Mouse (Mus musculus): ENCODE results near the gene Ttc9c. TPM values are rescaled to one million over a fixed set of nuclear protein-coding genes. Genes with fewer than 3 reads are reported as not detected.

The Ttc9c gene
- polyA plus RNA-seq, 1 experiment from 2014 or later = 47.0 TPM

DNA sequence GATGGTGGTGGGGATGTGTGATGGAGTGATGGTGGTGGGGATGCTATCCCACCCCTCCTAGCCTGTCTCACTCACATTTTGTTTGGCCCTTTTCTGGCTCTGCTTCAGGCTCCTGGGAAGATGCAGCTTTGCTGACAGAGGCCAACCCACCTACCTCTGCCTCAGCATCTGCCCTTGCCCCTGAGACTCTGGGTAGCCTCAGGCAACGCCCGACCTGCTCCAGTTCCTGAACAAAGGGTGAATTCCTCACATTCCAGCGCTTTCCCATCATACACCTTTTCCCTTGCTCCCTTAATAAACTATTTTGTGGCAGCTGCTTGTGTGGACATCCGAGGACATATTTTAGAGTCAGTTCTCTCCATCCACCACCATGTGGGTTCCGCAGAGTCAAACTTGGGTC lies 29.2 kb upstream of the Ttc9c start:
- no peak overlapping the region for H3K27ac ChIP-seq (ENCODE audit: low read depth, low read length)
- 68% methylated on average over 5 of the region's 5 CpGs for WGBS
- no peak overlapping the region for H3K4me2 ChIP-seq (replicated peaks; ENCODE audit: low read depth, low read length)
- H3K9ac ChIP-seq (ENCODE audit: low read depth, low read length) = no peak overlapping the region
- no peak overlapping the region for H3K4me3 ChIP-seq (ENCODE audit: low read depth, low read length)
- 0 out of 2 replicates have a peak, but pooled peaks cover 9% of the 10 kb centered on the region for H3K36me3 ChIP-seq (ENCODE audit: control insufficient read depth, insufficient read depth, low read length)
- DNase-seq (ENCODE audit: low spot score) = no peak
- H3K9me3 ChIP-seq (ENCODE audit: control insufficient read depth, low read length) = no peaks in the 10 kb centered on the region
- H3K27me3 ChIP-seq (ENCODE audit: control insufficient read depth, insufficient read depth, low read length) = no peaks in the 10 kb centered on the region
- no peak for ATAC-seq (ENCODE audit: low FRiP score)
- H3K4me1 ChIP-seq (replicated peaks; ENCODE audit: control insufficient read depth, insufficient read depth, low read length) = no peaks in the 10 kb centered on the region; the same call in 1 of the 2 replicates

DNA sequence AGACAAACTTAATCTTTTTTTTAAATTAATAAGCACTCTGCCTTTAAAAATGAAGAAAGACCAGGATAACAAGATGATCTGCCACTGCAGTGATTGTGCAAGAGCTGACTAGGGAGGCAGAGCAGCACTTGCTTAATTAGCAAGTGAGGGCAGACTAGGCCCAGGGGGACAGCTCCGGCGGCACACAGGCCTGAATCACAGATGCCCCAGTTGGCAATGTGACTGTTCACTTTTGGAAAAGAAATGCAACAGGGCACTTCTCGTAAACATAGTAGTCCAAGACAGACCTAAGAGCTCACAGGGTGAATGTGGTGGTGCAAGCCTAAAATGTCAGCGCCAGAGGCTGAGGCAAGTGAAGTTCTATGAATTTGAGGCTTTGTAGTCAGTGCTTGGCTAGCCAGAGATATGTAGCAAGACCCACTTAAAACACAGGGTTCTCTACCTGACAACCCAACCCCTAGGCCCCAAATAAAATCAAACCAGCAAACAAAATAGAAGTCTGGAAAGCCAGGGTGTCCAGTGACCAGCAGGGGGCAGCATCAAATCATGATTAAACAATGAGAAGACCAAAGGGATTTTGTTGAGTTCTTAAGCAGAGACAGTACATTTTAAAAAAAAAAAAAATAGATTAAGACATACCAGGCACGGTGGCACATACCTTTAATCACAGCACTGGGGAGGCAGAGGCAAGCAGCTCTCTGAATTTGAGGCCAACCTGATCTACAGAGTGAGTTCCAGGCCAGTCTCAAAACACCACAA lies 25.4 kb upstream of the Ttc9c start:
- Histone ChIP-seq H3K9ac (ENCODE audit: low read depth, low read length) (no peak overlapping the region), H3K27me3 (ENCODE audit: control insufficient read depth, insufficient read depth, low read length) (no peaks in the 10 kb centered on the region), H3K27ac (ENCODE audit: low read depth, low read length) (no peak overlapping the region), H3K4me1 (replicated peaks; ENCODE audit: control insufficient read depth, insufficient read depth, low read length) (peaks cover 6% of the 10 kb centered on the region; the same call in 1 of the 2 replicates), H3K36me3 (ENCODE audit: control insufficient read depth, insufficient read depth, low read length) (0 out of 2 replicates have a peak, but pooled peaks cover 9% of the 10 kb centered on the region), H3K9me3 (ENCODE audit: control insufficient read depth, low read length) (no peaks in the 10 kb centered on the region), H3K4me3 (ENCODE audit: low read depth, low read length) (no peak overlapping the region), H3K4me2 (replicated peaks; ENCODE audit: low read depth, low read length) (no peak overlapping the region)
- ATAC-seq (ENCODE audit: low FRiP score) = no peak
- DNase-seq (ENCODE audit: low spot score) = peak; percentile 86
- WGBS = 73% methylated on average over 5 of the region's 5 CpGs

DNA sequence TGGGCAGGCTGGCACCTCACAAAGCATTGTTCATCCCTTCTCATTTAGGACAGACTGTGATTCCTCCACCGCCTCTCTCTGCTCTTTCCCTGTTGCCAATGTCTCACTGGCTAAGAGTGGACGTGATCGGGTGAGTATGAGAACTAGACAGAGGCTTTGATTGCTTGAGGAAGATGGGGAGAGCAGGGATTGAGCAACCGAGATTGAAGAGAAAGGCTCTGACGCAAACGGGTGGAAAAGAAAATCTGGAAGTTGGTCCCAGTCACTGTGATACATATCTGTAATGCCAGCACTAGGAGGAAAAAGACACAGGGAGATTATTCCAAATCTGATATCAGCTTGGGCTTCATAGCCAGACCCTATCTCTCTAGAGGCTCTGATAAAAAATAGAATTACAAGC lies 23.8 kb upstream of the Ttc9c start:
- Histone ChIP-seq H3K4me3 (ENCODE audit: low read depth, low read length) (no peak overlapping the region), H3K9me3 (ENCODE audit: control insufficient read depth, low read length) (no peaks in the 10 kb centered on the region), H3K27me3 (ENCODE audit: control insufficient read depth, insufficient read depth, low read length) (no peaks in the 10 kb centered on the region), H3K9ac (ENCODE audit: low read depth, low read length) (no peak overlapping the region), H3K27ac (ENCODE audit: low read depth, low read length) (no peak overlapping the region), H3K4me1 (replicated peaks; ENCODE audit: control insufficient read depth, insufficient read depth, low read length) (peaks cover 6% of the 10 kb centered on the region; the same call in 1 of the 2 replicates), H3K4me2 (replicated peaks; ENCODE audit: low read depth, low read length) (no peak overlapping the region), H3K36me3 (ENCODE audit: control insufficient read depth, insufficient read depth, low read length) (0 out of 2 replicates have a peak, but pooled peaks cover 9% of the 10 kb centered on the region)
- no peak for ATAC-seq (ENCODE audit: low FRiP score)
- DNase-seq (ENCODE audit: low spot score) = no peak
- 91% methylated on average over 6 of the region's 6 CpGs for WGBS

DNA sequence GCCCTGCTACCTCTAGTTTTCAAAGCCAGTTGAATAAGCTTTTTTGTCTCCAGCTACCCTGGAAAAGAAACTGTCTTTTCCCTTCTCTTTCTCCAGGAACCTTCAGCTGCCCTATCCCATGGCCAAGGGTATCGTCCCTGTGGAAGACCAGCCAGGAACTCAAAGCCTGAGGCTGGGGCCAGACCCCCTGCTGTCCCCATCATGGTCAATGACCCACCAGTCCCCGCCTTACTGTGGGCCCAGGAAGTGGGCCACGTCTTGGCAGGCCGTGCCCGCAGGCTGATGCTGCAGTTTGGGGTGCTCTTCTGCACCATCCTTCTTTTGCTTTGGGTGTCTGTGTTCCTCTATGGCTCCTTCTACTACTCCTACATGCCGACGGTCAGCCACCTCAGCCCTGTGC lies 21.9 kb upstream of the Ttc9c start:
- DNase-seq (ENCODE audit: low spot score) (no peak), ATAC-seq (ENCODE audit: low FRiP score) (no peak)
- Histone ChIP-seq H3K9ac (ENCODE audit: low read depth, low read length) (no peak overlapping the region), H3K36me3 (ENCODE audit: control insufficient read depth, insufficient read depth, low read length) (no peaks in the 10 kb centered on the region), H3K27me3 (ENCODE audit: control insufficient read depth, insufficient read depth, low read length) (no peaks in the 10 kb centered on the region), H3K9me3 (ENCODE audit: control insufficient read depth, low read length) (no peaks in the 10 kb centered on the region), H3K4me1 (replicated peaks; ENCODE audit: control insufficient read depth, insufficient read depth, low read length) (peaks cover 6% of the 10 kb centered on the region; the same call in 1 of the 2 replicates), H3K4me2 (replicated peaks; ENCODE audit: low read depth, low read length) (peak overlapping the region; percentile 82), H3K4me3 (ENCODE audit: low read depth, low read length) (peak overlapping the region; percentile 48; the same call in 1 of the 2 replicates), H3K27ac (ENCODE audit: low read depth, low read length) (0 out of 2 replicates have a peak overlapping the region, but pooled peaks have one; percentile 97)
- WGBS = 92% methylated on average over 7 of the region's 7 CpGs

DNA sequence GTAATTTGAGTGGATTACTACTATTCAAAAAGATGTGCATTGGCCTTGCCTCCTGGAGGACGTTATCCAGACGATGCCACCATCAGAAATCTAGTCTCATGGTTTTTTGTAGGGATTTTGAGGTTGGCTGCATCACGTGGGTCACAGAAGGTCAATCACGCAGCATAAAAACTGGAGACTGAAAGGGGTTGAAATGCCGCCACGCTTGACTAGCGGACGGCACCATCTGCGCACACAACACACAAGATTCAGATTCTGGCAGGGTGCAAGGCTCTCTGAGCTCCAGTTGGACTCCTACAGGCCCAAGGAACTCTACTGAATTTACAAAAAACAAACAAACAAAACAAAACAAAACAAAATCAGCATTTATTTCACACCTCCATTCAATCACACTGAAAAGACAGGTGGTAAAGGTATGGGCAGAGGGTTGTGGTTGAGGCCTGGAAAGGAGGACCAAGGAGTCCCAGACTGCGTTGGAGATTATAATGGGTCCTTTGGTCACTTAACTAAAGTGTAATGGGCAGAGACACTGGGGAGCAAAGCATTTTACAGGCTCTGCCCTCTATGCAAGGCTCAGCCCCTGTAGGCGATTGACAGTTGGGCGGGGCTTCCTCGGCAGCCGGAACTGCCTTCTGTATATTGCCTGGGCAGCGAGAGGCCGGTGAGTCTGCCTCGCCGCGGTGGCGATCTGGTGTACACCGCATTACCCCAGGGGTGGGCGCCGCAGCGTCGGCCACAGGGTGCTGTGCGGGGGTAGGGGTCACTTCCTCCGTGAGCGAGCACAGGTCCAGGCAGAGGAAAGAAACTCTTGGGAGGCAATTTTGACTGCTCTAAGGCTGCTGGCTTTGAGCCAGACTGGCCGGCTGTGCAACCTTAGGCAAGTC lies 21.0 kb upstream of the Ttc9c start:
- Histone ChIP-seq H3K4me3 (ENCODE audit: low read depth, low read length) (peak overlapping the region; percentile 48), H3K9me3 (ENCODE audit: control insufficient read depth, low read length) (no peaks in the 10 kb centered on the region), H3K27ac (ENCODE audit: low read depth, low read length) (peak overlapping the region; percentile 97), H3K36me3 (ENCODE audit: control insufficient read depth, insufficient read depth, low read length) (no peaks in the 10 kb centered on the region), H3K4me1 (replicated peaks; ENCODE audit: control insufficient read depth, insufficient read depth, low read length) (peaks cover 6% of the 10 kb centered on the region; the same call in 1 of the 2 replicates), H3K9ac (ENCODE audit: low read depth, low read length) (peak overlapping the region; percentile 56), H3K4me2 (replicated peaks; ENCODE audit: low read depth, low read length) (peak overlapping the region; percentile 82), H3K27me3 (ENCODE audit: control insufficient read depth, insufficient read depth, low read length) (no peaks in the 10 kb centered on the region)
- peak; percentile 29 for ATAC-seq (ENCODE audit: low FRiP score)
- 20% methylated on average over 29 of the region's 29 CpGs for WGBS
- peak; percentile 74 for DNase-seq (ENCODE audit: low spot score)

DNA sequence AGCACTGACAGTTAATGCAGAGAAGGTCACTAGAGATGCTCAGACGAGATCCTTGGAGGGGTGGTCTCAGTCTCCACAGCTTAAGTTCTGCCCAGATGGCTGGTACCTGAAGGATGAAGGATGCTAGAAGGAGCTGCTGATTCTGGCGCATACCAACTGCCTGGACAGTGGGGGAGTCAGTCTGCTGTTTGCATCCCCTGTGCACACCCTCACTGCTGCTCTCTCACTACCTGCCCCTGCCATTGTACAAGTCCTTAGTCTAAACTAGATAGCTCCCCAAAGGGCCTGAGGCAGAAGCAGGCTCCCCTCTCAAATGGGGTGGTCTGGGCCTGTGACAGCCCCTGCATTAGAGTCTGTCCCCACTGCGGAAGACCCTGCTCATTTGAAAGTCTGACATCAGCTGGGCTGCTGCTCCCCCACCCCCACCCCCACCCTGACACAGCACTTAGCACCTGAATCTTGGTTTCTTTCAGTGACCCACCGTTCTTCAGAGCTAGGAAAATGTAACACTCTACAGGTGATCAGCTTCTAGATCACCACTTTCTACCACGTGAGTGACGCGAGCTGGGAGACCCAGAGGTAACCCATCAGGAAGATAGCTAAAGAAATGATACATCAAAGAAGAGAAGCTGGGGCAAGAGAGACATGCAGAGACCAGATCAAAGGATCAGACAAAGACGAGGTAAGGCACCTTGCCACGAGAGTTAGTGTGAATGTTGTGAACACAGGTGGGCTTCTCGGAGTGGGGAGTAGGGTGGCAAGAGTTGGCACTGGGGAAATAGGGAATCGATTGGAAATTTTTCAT lies 20.2 kb upstream of the Ttc9c start, which contains the start of gene Gng3:
TSS of gene Gng3 (minus strand) at position 92 of the 805 bp plus-strand sequence.
- ATAC-seq (ENCODE audit: low FRiP score) (peak; percentile 81), DNase-seq (ENCODE audit: low spot score) (peak; percentile 80)
- Histone ChIP-seq H3K4me2 (replicated peaks; ENCODE audit: low read depth, low read length) (peak within 1 kb of the TSS; percentile 82), H3K9ac (ENCODE audit: low read depth, low read length) (peak within 1 kb of the TSS; percentile 76), H3K9me3 (ENCODE audit: control insufficient read depth, low read length) (no peaks in the 10 kb centered on the region), H3K27ac (ENCODE audit: low read depth, low read length) (peak within 1 kb of the TSS; percentile 97), H3K36me3 (ENCODE audit: control insufficient read depth, insufficient read depth, low read length) (0 out of 2 replicates have a peak, but pooled peaks cover 3% of the 10 kb centered on the region), H3K27me3 (ENCODE audit: control insufficient read depth, insufficient read depth, low read length) (no peaks in the 10 kb centered on the region), H3K4me3 (ENCODE audit: low read depth, low read length) (peak within 1 kb of the TSS; percentile 48), H3K4me1 (replicated peaks; ENCODE audit: control insufficient read depth, insufficient read depth, low read length) (peaks cover 6% of the 10 kb centered on the region; the same call in 1 of the 2 replicates)
- WGBS = 40% methylated on average over 11 of the region's 11 CpGs

DNA sequence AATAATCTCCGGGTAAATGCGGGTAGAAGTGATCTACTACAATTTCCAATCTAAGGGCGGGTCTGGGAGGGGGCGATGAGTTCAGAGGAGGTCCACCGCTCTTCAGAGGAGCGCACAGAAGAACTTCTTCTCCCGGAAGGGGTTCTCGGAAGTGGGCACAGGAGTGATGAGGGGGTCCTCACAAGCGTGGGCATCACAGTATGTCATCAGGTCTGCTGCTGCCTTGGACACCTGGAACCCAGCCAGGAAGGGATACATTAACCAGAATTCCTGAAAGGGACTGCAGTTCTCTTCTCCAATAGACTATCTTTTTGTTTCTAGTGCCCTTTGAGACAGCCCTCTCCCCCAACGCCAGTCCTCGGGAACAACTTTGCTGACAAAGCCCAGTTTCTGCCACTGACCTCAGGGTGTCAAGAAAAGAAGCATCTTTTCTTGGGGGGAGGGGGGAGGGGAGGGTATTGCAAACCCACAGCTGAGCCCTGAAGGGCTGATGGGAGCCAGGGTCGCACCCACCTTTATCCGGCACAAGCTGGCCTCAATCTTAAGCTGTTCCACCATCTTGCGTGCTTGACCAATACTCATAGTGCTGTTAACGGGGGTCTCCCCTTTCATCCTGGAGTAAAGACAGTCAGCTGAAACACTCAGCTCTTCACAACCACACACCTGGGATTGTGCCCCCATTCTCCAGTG lies 19.1 kb upstream of the Ttc9c start:
- WGBS = 17% methylated on average over 15 of the region's 15 CpGs
- DNase-seq (ENCODE audit: low spot score) (peak; percentile 58), ATAC-seq (ENCODE audit: low FRiP score) (peak; percentile 20; the same call in 1 of the 2 replicates)
- H3K4me2 ChIP-seq (replicated peaks; ENCODE audit: low read depth, low read length) = peak overlapping the region; percentile 82
- no peaks in the 10 kb centered on the region for H3K27me3 ChIP-seq (ENCODE audit: control insufficient read depth, insufficient read depth, low read length)
- H3K36me3 ChIP-seq (ENCODE audit: control insufficient read depth, insufficient read depth, low read length) = peaks cover 3% of the 10 kb centered on the region; the same call in 1 of the 2 replicates
- peak overlapping the region; percentile 76 for H3K9ac ChIP-seq (ENCODE audit: low read depth, low read length)
- H3K27ac ChIP-seq (ENCODE audit: low read depth, low read length) = peak overlapping the region; percentile 97
- H3K4me3 ChIP-seq (ENCODE audit: low read depth, low read length) = peak overlapping the region; percentile 48
- H3K4me1 ChIP-seq (replicated peaks; ENCODE audit: control insufficient read depth, insufficient read depth, low read length) = peaks cover 6% of the 10 kb centered on the region; the same call in 1 of the 2 replicates
- H3K9me3 ChIP-seq (ENCODE audit: control insufficient read depth, low read length) = no peaks in the 10 kb centered on the region

Measured in hindbrain, embryonic 11.5 days (tissue).